Mouse (Mus musculus): ENCODE measurements at regions not wholly inside any gene's neighbourhood (a gene's known extent, or its start where the extent isn't known, plus 50 kb on each side); places are given as distances from the start of the nearest gene placed in this dataset.
A peak's percentile ranks its signal among the peaks of the same experiment; 100 is the strongest.

GRCm38 (mm10) chr9:14086611-14087010 lies 188.3 kb upstream of the Sesn3 start:
- Histone ChIP-seq H3K4me3 (no peak overlapping the region), H3K9ac (no peak overlapping the region), H3K9me3 (no peaks in the 10 kb centered on the region), H3K36me3 (no peaks in the 10 kb centered on the region), H3K27ac (no peak overlapping the region), H3K4me2 (replicated peaks) (no peak overlapping the region), H3K27me3 (replicated peaks) (no peaks in the 10 kb centered on the region), H3K4me1 (no peaks in the 10 kb centered on the region)
- no peak for ATAC-seq (ENCODE audit: low FRiP score, low read depth)
- WGBS = over 99% methylated on average over 3 of the region's 3 CpGs

GRCm38 (mm10) chr9:14087874-14088273 lies 187.0 kb upstream of the Sesn3 start:
- no peak overlapping the region for H3K27ac ChIP-seq
- no peaks in the 10 kb centered on the region for H3K9me3 ChIP-seq
- no peak overlapping the region for H3K9ac ChIP-seq
- WGBS = 78% methylated on average over 4 of the region's 4 CpGs
- H3K36me3 ChIP-seq = no peaks in the 10 kb centered on the region
- no peaks in the 10 kb centered on the region for H3K27me3 ChIP-seq (replicated peaks)
- H3K4me1 ChIP-seq = no peaks in the 10 kb centered on the region
- no peak overlapping the region for H3K4me2 ChIP-seq (replicated peaks)
- no peak for ATAC-seq (ENCODE audit: low FRiP score, low read depth)
- H3K4me3 ChIP-seq = no peak overlapping the region

GRCm38 (mm10) chr9:14089791-14090256 lies 185.0 kb upstream of the Sesn3 start:
- Histone ChIP-seq H3K9ac (no peak overlapping the region), H3K4me3 (no peak overlapping the region), H3K36me3 (no peaks in the 10 kb centered on the region), H3K4me1 (no peaks in the 10 kb centered on the region), H3K4me2 (replicated peaks) (no peak overlapping the region; the same call in 1 of the 2 replicates), H3K27me3 (replicated peaks) (no peaks in the 10 kb centered on the region), H3K27ac (no peak overlapping the region), H3K9me3 (no peaks in the 10 kb centered on the region)
- 40% methylated on average over 8 of the region's 8 CpGs for WGBS
- peak; percentile 69 for ATAC-seq (ENCODE audit: low FRiP score, low read depth)

- 96% methylated on average over 2 of the region's 2 CpGs for WGBS
- no peak for ATAC-seq (ENCODE audit: low FRiP score, low read depth)
- H3K4me1 ChIP-seq = no peaks in the 10 kb centered on the region
- no peaks in the 10 kb centered on the region for H3K9me3 ChIP-seq
- no peaks in the 10 kb centered on the region for H3K36me3 ChIP-seq
- H3K9ac ChIP-seq = no peak overlapping the region
- no peak overlapping the region for H3K4me3 ChIP-seq
- H3K27ac ChIP-seq = no peak overlapping the region
- H3K27me3 ChIP-seq (replicated peaks) = no peaks in the 10 kb centered on the region
- no peak overlapping the region for H3K4me2 ChIP-seq (replicated peaks)
Measured at GRCm38 (mm10) chr9:14090454-14090853, 184.4 kb upstream of the Sesn3 start.

GRCm38 (mm10) chr9:14091099-14091930 lies 183.6 kb upstream of the Sesn3 start:
- 85% methylated on average over 8 of the region's 8 CpGs for WGBS
- no peaks in the 10 kb centered on the region for H3K36me3 ChIP-seq

GRCm38 (mm10) chr9:14092996-14093442 lies 181.8 kb upstream of the Sesn3 start:
- no peaks in the 10 kb centered on the region for H3K36me3 ChIP-seq
- H3K27ac ChIP-seq = no peak overlapping the region
- WGBS = 92% methylated on average over 2 of the region's 2 CpGs
- H3K9ac ChIP-seq = no peak overlapping the region
- H3K27me3 ChIP-seq (replicated peaks) = no peaks in the 10 kb centered on the region
- H3K4me2 ChIP-seq (replicated peaks) = no peak overlapping the region
- ATAC-seq (ENCODE audit: low FRiP score, low read depth) = no peak
- H3K4me1 ChIP-seq = no peaks in the 10 kb centered on the region
- H3K9me3 ChIP-seq = no peaks in the 10 kb centered on the region
- H3K4me3 ChIP-seq = no peak overlapping the region

More at GRCm38 (mm10) chr9:14091099-14091930, 183.6 kb upstream of the Sesn3 start:
- Histone ChIP-seq H3K27ac (no peak overlapping the region), H3K4me3 (no peak overlapping the region), H3K4me1 (no peaks in the 10 kb centered on the region), H3K27me3 (replicated peaks) (no peaks in the 10 kb centered on the region), H3K4me2 (replicated peaks) (no peak overlapping the region), H3K9ac (no peak overlapping the region), H3K9me3 (no peaks in the 10 kb centered on the region)
- no peak for ATAC-seq (ENCODE audit: low FRiP score, low read depth)

- ATAC-seq (ENCODE audit: low FRiP score, low read depth) = no peak
- Histone ChIP-seq H3K36me3 (no peaks in the 10 kb centered on the region), H3K4me1 (no peaks in the 10 kb centered on the region), H3K27ac (no peak overlapping the region), H3K9me3 (no peaks in the 10 kb centered on the region), H3K27me3 (replicated peaks) (no peaks in the 10 kb centered on the region), H3K4me3 (no peak overlapping the region), H3K9ac (no peak overlapping the region), H3K4me2 (replicated peaks) (no peak overlapping the region)
- 72% methylated on average over 1 of the region's 1 CpGs for WGBS
Measured at GRCm38 (mm10) chr9:14103538-14103937, 171.3 kb upstream of the Sesn3 start.

GRCm38 (mm10) chr9:14104921-14105320 lies 169.9 kb upstream of the Sesn3 start:
- H3K9me3 ChIP-seq = no peaks in the 10 kb centered on the region
- H3K4me3 ChIP-seq = no peak overlapping the region
- H3K27me3 ChIP-seq (replicated peaks) = no peaks in the 10 kb centered on the region
- H3K4me1 ChIP-seq = no peaks in the 10 kb centered on the region
- H3K4me2 ChIP-seq (replicated peaks) = no peak overlapping the region
- no peak overlapping the region for H3K27ac ChIP-seq
- no peaks in the 10 kb centered on the region for H3K36me3 ChIP-seq
- H3K9ac ChIP-seq = no peak overlapping the region
- no peak for ATAC-seq (ENCODE audit: low FRiP score, low read depth)
- 71% methylated on average over 2 of the region's 2 CpGs for WGBS

- Histone ChIP-seq H3K27me3 (replicated peaks) (no peaks in the 10 kb centered on the region), H3K4me3 (no peak overlapping the region), H3K36me3 (no peaks in the 10 kb centered on the region), H3K9me3 (no peaks in the 10 kb centered on the region), H3K4me1 (no peaks in the 10 kb centered on the region), H3K4me2 (replicated peaks) (no peak overlapping the region), H3K9ac (no peak overlapping the region), H3K27ac (no peak overlapping the region)
- ATAC-seq (ENCODE audit: low FRiP score, low read depth) = no peak
- WGBS = 64% methylated on average over 1 of the region's 1 CpGs
Measured at GRCm38 (mm10) chr9:14106371-14106770, 168.5 kb upstream of the Sesn3 start.

GRCm38 (mm10) chr9:14108798-14109197 lies 166.1 kb upstream of the Sesn3 start:
- WGBS = 94% methylated on average over 4 of the region's 4 CpGs
- Histone ChIP-seq H3K27me3 (replicated peaks) (no peaks in the 10 kb centered on the region), H3K36me3 (no peaks in the 10 kb centered on the region), H3K9me3 (no peaks in the 10 kb centered on the region), H3K4me1 (no peaks in the 10 kb centered on the region), H3K4me3 (no peak overlapping the region), H3K9ac (no peak overlapping the region), H3K27ac (no peak overlapping the region), H3K4me2 (replicated peaks) (no peak overlapping the region)
- no peak for ATAC-seq (ENCODE audit: low FRiP score, low read depth)

GRCm38 (mm10) chr9:14109492-14109891 lies 165.4 kb upstream of the Sesn3 start:
- Histone ChIP-seq H3K36me3 (no peaks in the 10 kb centered on the region), H3K9ac (no peak overlapping the region), H3K27me3 (replicated peaks) (no peaks in the 10 kb centered on the region), H3K4me3 (no peak overlapping the region), H3K27ac (no peak overlapping the region), H3K9me3 (no peaks in the 10 kb centered on the region), H3K4me2 (replicated peaks) (no peak overlapping the region), H3K4me1 (no peaks in the 10 kb centered on the region)
- ATAC-seq (ENCODE audit: low FRiP score, low read depth) = no peak
- 82% methylated on average over 4 of the region's 4 CpGs for WGBS

GRCm38 (mm10) chr9:14111713-14112112 lies 163.2 kb upstream of the Sesn3 start:
- no peak for ATAC-seq (ENCODE audit: low FRiP score, low read depth)
- no peak overlapping the region for H3K4me2 ChIP-seq (replicated peaks)
- no peak overlapping the region for H3K4me3 ChIP-seq
- no peaks in the 10 kb centered on the region for H3K4me1 ChIP-seq
- H3K9ac ChIP-seq = no peak overlapping the region
- H3K9me3 ChIP-seq = no peaks in the 10 kb centered on the region
- no peak overlapping the region for H3K27ac ChIP-seq
- no peaks in the 10 kb centered on the region for H3K36me3 ChIP-seq
- no peaks in the 10 kb centered on the region for H3K27me3 ChIP-seq (replicated peaks)
- WGBS = 36% methylated on average over 2 of the region's 2 CpGs

- WGBS = 86% methylated on average over 3 of the region's 3 CpGs
- no peaks in the 10 kb centered on the region for H3K27me3 ChIP-seq (replicated peaks)
- no peak for ATAC-seq (ENCODE audit: low FRiP score, low read depth)
- no peak overlapping the region for H3K9ac ChIP-seq
- H3K9me3 ChIP-seq = no peaks in the 10 kb centered on the region
- no peak overlapping the region for H3K4me3 ChIP-seq
- H3K27ac ChIP-seq = no peak overlapping the region
- H3K36me3 ChIP-seq = no peaks in the 10 kb centered on the region
- no peak overlapping the region for H3K4me2 ChIP-seq (replicated peaks)
- no peaks in the 10 kb centered on the region for H3K4me1 ChIP-seq
Measured at GRCm38 (mm10) chr9:14115521-14115920, 159.3 kb upstream of the Sesn3 start.

Data from neural tube, embryonic 12.5 days (tissue).